Mouse (Mus musculus): ENCODE measurements around the gene Kbtbd6. TPM values are rescaled to one million over a fixed set of nuclear protein-coding genes. Genes with fewer than 3 reads are reported as not detected.
A peak's percentile ranks its signal among the peaks of the same experiment; 100 is the strongest.

The Kbtbd6 gene
- polyA plus RNA-seq, 1 experiment = 30.0 TPM

DNA sequence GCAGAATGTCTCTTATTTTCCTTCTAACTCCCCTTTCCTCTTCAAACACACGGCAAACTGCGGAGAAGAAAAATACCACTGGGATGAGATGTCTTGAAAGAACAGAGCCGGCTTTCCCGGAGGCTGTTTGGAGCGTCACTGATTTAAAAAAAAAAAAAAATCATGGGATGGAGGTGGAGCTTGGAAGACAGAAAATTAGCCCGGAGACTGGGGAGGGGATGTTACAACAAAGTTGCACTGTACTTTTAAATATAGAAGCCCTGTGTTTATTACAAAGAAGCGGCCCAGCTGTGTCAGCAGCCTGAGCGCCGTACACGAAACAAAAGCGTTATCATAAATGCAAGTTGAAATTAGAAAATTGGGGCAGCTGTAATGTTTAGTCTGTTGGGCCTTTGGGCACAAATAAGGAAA, 30.6 kb downstream of the Kbtbd6 start:
- Histone ChIP-seq H3K27ac (ENCODE audit: control insufficient read depth, insufficient read depth, low read depth, low read length) (peak overlapping the region; percentile 30; the same call in 1 of the 2 replicates), H3K4me3 (ENCODE audit: control insufficient read depth, low read depth, low read length) (peak overlapping the region; percentile 91), H3K36me3 (ENCODE audit: control insufficient read depth, insufficient read depth, low read length) (no peaks in the 10 kb centered on the region), H3K4me1 (ENCODE audit: control insufficient read depth, insufficient read depth, low read length) (peaks cover 17% of the 10 kb centered on the region), H3K27me3 (ENCODE audit: control insufficient read depth, insufficient read depth, low read length) (no peaks in the 10 kb centered on the region)
- no peak for TF ChIP-seq CTCF (IDR thresholded peaks at IDR 0.05; ENCODE audit: control insufficient read depth, insufficient read depth, insufficient replicate concordance, low read depth, low read length)
- TF ChIP-seq POLR2A (IDR thresholded peaks at IDR 0.05; ENCODE audit: control insufficient read depth, low read depth, low read length) = no peak

DNA sequence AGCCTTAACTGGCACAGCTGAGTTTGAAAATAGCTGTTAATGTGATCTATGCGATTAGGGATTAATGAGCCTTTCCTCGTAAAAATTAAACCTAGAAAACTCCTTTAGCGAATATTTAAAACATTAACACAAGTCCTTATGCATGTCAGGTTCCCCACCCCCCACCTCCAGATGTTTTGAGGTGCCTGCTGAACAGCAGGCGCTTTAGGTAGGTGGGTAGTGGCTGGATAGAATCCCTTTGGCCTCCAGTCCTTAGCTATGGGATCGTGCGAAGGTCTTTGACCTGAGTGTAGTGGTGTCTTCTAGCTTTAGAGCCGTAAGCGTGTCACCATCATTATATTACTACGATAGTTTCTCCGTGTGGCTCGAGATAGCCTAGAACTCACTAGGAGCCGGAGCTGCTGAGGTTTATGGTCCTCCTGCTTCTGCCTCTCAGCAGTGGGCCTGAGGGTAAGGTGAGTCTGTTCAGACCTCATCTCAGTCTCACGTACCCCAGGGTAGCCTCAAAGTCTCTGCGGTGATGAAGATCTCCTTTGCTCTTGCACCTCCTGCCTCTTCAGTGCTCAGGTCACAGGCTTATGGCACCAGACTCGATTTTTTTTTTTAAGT, 31.2 kb downstream of the Kbtbd6 start:
- TF ChIP-seq POLR2A (IDR thresholded peaks at IDR 0.05; ENCODE audit: control insufficient read depth, low read depth, low read length) (no peak), CTCF (IDR thresholded peaks at IDR 0.05; ENCODE audit: control insufficient read depth, insufficient read depth, insufficient replicate concordance, low read depth, low read length) (no peak)
- Histone ChIP-seq H3K27ac (ENCODE audit: control insufficient read depth, insufficient read depth, low read depth, low read length) (peak overlapping the region; percentile 30; the same call in 1 of the 2 replicates), H3K36me3 (ENCODE audit: control insufficient read depth, insufficient read depth, low read length) (no peaks in the 10 kb centered on the region), H3K4me1 (ENCODE audit: control insufficient read depth, insufficient read depth, low read length) (peaks cover 18% of the 10 kb centered on the region), H3K27me3 (ENCODE audit: control insufficient read depth, insufficient read depth, low read length) (no peaks in the 10 kb centered on the region), H3K4me3 (ENCODE audit: control insufficient read depth, low read depth, low read length) (peak overlapping the region; percentile 3; the same call in 1 of the 2 replicates)

DNA sequence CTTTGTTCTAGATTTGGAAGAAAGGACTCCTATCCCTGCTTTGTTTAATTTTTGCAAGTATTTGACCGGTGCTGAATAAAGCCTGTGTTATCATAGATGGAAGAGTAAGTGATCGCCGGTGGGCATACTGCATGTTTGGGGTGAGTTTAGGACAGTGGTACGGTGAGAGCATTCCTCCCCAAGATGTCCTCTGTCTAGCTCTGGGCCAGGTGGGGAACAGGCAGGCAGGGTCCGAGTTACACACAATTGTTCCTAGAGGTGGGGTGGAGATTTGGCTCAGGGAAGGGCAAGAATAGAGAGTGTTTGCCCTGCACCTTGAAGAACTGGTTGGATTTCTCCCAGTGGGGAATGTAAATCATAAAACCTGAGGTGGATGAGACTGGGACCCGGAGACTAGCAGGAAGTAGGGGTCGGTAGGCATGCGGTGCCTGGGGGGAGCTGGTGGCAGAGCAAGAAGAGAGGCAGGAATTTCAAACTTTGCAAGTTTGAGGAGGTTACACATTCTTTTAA, 32.0 kb downstream of the Kbtbd6 start:
- TF ChIP-seq POLR2A (IDR thresholded peaks at IDR 0.05; ENCODE audit: control insufficient read depth, low read depth, low read length) (no peak), CTCF (IDR thresholded peaks at IDR 0.05; ENCODE audit: control insufficient read depth, insufficient read depth, insufficient replicate concordance, low read depth, low read length) (no peak)
- no peak overlapping the region for H3K27ac ChIP-seq (ENCODE audit: control insufficient read depth, insufficient read depth, low read depth, low read length)
- H3K27me3 ChIP-seq (ENCODE audit: control insufficient read depth, insufficient read depth, low read length) = no peaks in the 10 kb centered on the region
- H3K4me3 ChIP-seq (ENCODE audit: control insufficient read depth, low read depth, low read length) = no peak overlapping the region
- no peaks in the 10 kb centered on the region for H3K36me3 ChIP-seq (ENCODE audit: control insufficient read depth, insufficient read depth, low read length)
- peaks cover 20% of the 10 kb centered on the region for H3K4me1 ChIP-seq (ENCODE audit: control insufficient read depth, insufficient read depth, low read length)

DNA sequence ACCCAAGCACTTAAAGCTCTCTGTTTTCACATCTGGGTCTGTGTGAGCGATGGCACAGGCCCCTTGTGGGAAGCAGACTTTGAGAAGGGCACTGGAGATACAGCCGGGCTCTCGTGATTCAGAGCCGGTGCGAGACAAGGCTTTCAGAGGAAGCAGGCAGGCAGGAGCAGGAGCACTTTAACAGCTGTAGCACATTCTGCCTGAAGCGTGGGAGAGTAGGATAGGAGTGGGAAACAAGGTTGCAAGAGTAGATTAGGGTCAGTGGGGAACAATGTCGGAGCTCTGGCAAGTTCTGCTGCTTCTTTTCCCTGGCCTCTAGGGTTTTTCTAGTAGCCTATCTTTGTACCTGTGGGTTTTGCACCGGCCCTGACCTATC, 35.0 kb downstream of the Kbtbd6 start:
- Histone ChIP-seq H3K4me1 (ENCODE audit: control insufficient read depth, insufficient read depth, low read length) (peaks cover 17% of the 10 kb centered on the region), H3K36me3 (ENCODE audit: control insufficient read depth, insufficient read depth, low read length) (no peaks in the 10 kb centered on the region), H3K4me3 (ENCODE audit: control insufficient read depth, low read depth, low read length) (peak overlapping the region; percentile 11; the same call in 1 of the 2 replicates), H3K27me3 (ENCODE audit: control insufficient read depth, insufficient read depth, low read length) (no peaks in the 10 kb centered on the region), H3K27ac (ENCODE audit: control insufficient read depth, insufficient read depth, low read depth, low read length) (peak overlapping the region; percentile 74)
- TF ChIP-seq CTCF (IDR thresholded peaks at IDR 0.05; ENCODE audit: control insufficient read depth, insufficient read depth, insufficient replicate concordance, low read depth, low read length) (no peak), POLR2A (IDR thresholded peaks at IDR 0.05; ENCODE audit: control insufficient read depth, low read depth, low read length) (no peak)

GRCm38 (mm10) chr14:79486993-79487731, 35.5 kb downstream of the Kbtbd6 start:
- H3K36me3 ChIP-seq (ENCODE audit: control insufficient read depth, insufficient read depth, low read length) = no peaks in the 10 kb centered on the region
- H3K4me3 ChIP-seq (ENCODE audit: control insufficient read depth, low read depth, low read length) = peak overlapping the region; percentile 53
- peak overlapping the region; percentile 74 for H3K27ac ChIP-seq (ENCODE audit: control insufficient read depth, insufficient read depth, low read depth, low read length)
- no peaks in the 10 kb centered on the region for H3K27me3 ChIP-seq (ENCODE audit: control insufficient read depth, insufficient read depth, low read length)
- H3K4me1 ChIP-seq (ENCODE audit: control insufficient read depth, insufficient read depth, low read length) = peaks cover 17% of the 10 kb centered on the region
- no peak for TF ChIP-seq CTCF (IDR thresholded peaks at IDR 0.05; ENCODE audit: control insufficient read depth, insufficient read depth, insufficient replicate concordance, low read depth, low read length)
- TF ChIP-seq POLR2A (IDR thresholded peaks at IDR 0.05; ENCODE audit: control insufficient read depth, low read depth, low read length) = no peak

DNA sequence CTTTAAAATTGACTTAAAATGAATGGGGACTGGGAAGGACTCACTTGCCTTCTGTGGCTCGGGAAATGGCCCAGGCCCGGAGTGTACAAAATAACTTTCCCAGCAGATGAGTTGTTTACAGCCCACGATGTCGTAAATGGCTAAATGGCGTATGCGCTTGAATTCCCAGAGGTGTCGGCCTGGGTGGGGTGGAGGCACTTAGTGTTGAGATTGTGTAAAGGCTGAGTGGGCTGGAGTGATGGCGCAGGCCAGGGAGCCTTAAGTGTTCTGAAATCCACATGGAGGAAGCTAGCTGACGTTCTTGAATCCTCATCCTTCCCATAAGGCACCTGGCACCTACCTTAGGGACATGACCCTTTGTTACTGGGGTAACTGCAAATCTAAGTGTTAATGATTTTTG, 36.9 kb downstream of the Kbtbd6 start:
- TF ChIP-seq CTCF (IDR thresholded peaks at IDR 0.05; ENCODE audit: control insufficient read depth, insufficient read depth, insufficient replicate concordance, low read depth, low read length) = no peak
- TF ChIP-seq POLR2A (IDR thresholded peaks at IDR 0.05; ENCODE audit: control insufficient read depth, low read depth, low read length) = no peak

DNA sequence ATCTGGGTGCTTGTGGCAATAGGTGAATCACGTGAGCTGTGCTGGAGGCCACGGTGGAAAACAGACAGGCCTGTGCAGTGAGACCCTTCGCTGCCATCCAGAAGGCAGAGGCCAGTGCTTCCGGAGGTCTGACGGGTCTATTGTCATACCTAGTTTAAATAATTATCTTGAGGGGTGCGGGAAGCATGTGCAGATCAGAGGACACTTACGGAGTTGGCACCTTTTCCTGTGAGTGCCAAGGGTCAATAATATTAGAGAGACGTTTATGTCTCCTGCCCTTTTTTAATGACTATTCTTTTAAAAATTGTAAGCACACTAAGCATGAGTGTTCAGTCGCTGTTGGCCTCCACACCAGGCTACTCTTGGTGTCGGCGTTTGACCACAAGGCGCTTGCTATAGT, 37.5 kb downstream of the Kbtbd6 start:
- TF ChIP-seq CTCF (IDR thresholded peaks at IDR 0.05; ENCODE audit: control insufficient read depth, insufficient read depth, insufficient replicate concordance, low read depth, low read length) = no peak
- TF ChIP-seq POLR2A (IDR thresholded peaks at IDR 0.05; ENCODE audit: control insufficient read depth, low read depth, low read length) = no peak
- Histone ChIP-seq H3K27ac (ENCODE audit: control insufficient read depth, insufficient read depth, low read depth, low read length) (no peak overlapping the region), H3K27me3 (ENCODE audit: control insufficient read depth, insufficient read depth, low read length) (no peaks in the 10 kb centered on the region), H3K4me3 (ENCODE audit: control insufficient read depth, low read depth, low read length) (no peak overlapping the region), H3K36me3 (ENCODE audit: control insufficient read depth, insufficient read depth, low read length) (no peaks in the 10 kb centered on the region), H3K4me1 (ENCODE audit: control insufficient read depth, insufficient read depth, low read length) (peaks cover 11% of the 10 kb centered on the region)

More for the DNA sequence above, 36.9 kb downstream of the Kbtbd6 start:
- Histone ChIP-seq H3K36me3 (ENCODE audit: control insufficient read depth, insufficient read depth, low read length) (no peaks in the 10 kb centered on the region), H3K4me1 (ENCODE audit: control insufficient read depth, insufficient read depth, low read length) (peaks cover 11% of the 10 kb centered on the region), H3K4me3 (ENCODE audit: control insufficient read depth, low read depth, low read length) (no peak overlapping the region), H3K27me3 (ENCODE audit: control insufficient read depth, insufficient read depth, low read length) (no peaks in the 10 kb centered on the region), H3K27ac (ENCODE audit: control insufficient read depth, insufficient read depth, low read depth, low read length) (no peak overlapping the region; the same call in 1 of the 2 replicates)
